Mouse (Mus musculus) midbrain, postnatal 0 days (tissue): ENCODE data around the gene Pou3f3. TPM values are rescaled to one million over a fixed set of nuclear protein-coding genes. Genes with fewer than 3 reads are reported as not detected.

Source experiments
- ATAC-seq: fragments of 200-750 bp; cut with Nextera tagmentation; 2 replicates; pipeline ENCODE4 v1.8.0; 2017; ENCODE audit warnings: moderate number of reproducible peaks, mild to moderate bottlenecking, moderate TSS enrichment, moderate library complexity; ENCODE audit not compliant: low FRiP score
- DNase-seq: peaks from one replicate; pipeline ENCODE4 v3.0.0-alpha.2; 2015; ENCODE audit warnings: low spot score
- H3K27ac ChIP-seq: fragments of 300-500 bp; sonication (generic); 2 replicates; pipeline ENCODE4 v1.5.1; 2014; ENCODE audit warnings: low read depth, mild to moderate bottlenecking, low read length, mixed read lengths
- H3K27me3 ChIP-seq: fragments of 300-500 bp; sonication (generic); 2 replicates; pipeline ENCODE4 v1.6.1; 2014; ENCODE audit warnings: low read length, control low read depth, mixed read lengths; ENCODE audit not compliant: insufficient read depth
- H3K36me3 ChIP-seq: fragments of 300-500 bp; sonication (generic); 2 replicates; pipeline ENCODE4 v1.6.1; 2014; ENCODE audit warnings: low read length, control low read depth, mixed read lengths; ENCODE audit not compliant: insufficient read depth
- H3K4me1 ChIP-seq: fragments of 300-500 bp; sonication (generic); 2 replicates; pipeline ENCODE4 v1.6.1; 2014; ENCODE audit warnings: mild to moderate bottlenecking, control low read depth, antibody characterized with exemption, low read length, mixed read lengths; ENCODE audit not compliant: insufficient read depth
- H3K4me2 ChIP-seq: fragments of 300-500 bp; sonication (generic); 2 replicates; pipeline ENCODE4 v1.6.1; 2014; ENCODE audit warnings: low read depth, mild to moderate bottlenecking, low read length, mixed read lengths; ENCODE audit not compliant: poor library complexity, severe bottlenecking
- H3K4me3 ChIP-seq: fragments of 300-500 bp; sonication (generic); 2 replicates; pipeline ENCODE4 v1.5.1; 2014; ENCODE audit warnings: low read depth, mild to moderate bottlenecking, low read length, moderate library complexity
- H3K9ac ChIP-seq: fragments of 300-500 bp; sonication (generic); replicated peaks from 2 replicates; pipeline ENCODE4 v1.6.1; 2014; ENCODE audit warnings: mild to moderate bottlenecking, low read length, moderate library complexity, mixed read lengths; ENCODE audit not compliant: poor library complexity, severe bottlenecking
- H3K9me3 ChIP-seq: fragments of 300-500 bp; sonication (generic); 2 replicates; pipeline ENCODE4 v1.6.1; 2016; ENCODE audit warnings: low read length, control low read depth
- CTCF ChIP-seq: IDR thresholded peaks from 2 replicates; pipeline ENCODE4 v1.5.1; 2016; ENCODE audit warnings: antibody characterized with exemption, mild to moderate bottlenecking
- WGBS: fragments of 180-500 bp; shearing (Covaris S2); extraction: QIAGEN DNeasy Blood & Tissue Kit; methylation state at CpG from one replicate; pipeline ENCODE4 v1.1.7; 2014; 5-methylcytosine and 5-hydroxymethylcytosine counted together
- polyA plus RNA-seq: library from polyadenylated mRNA; unstranded; fragments of >200 nt; fragmentation: Nextera tagmentation; extraction: Ambion mirVana; gene quantifications from 2 replicates; pipeline ENCODE4 v1.2.1, GENCODE M21; 2015
- total RNA-seq: library from RNA; depleted of rRNA; stranded (reverse); fragments of >200 nt; gene quantifications from 2 replicates; pipeline ENCODE4 v1.2.3, GENCODE M21; 2014

Gene Pou3f3
- total and polyA plus RNA-seq, 2 experiments from 2014 or later: 12.0 to 45.2 TPM

DNA sequence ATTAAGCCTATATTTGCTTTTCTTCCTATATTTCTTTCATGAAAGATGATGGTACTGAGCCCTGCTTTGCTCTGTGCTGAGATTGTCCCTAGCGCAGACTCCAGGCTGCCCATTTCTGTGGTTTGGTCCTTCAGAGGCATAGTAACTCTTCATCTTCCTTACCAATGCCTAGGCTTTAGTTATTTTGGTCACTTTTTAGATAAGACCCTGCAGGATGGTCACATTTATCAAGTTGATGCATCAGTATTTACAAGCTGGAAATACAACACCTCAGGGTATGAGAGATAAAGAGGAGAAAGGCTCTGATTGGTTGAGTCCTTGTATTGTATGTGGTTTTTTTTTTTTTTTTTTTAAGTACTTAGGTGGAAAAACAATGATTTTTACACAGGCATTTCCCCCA lies 5.2 kb downstream of the Pou3f3 start:
- Histone ChIP-seq H3K4me1 (peaks cover 3% of the 10 kb centered on the region; the same call in 1 of the 2 replicates), H3K9me3 (no peaks in the 10 kb centered on the region), H3K4me2 (peak overlapping the region; percentile 91), H3K27me3 (no peaks in the 10 kb centered on the region), H3K27ac (peak overlapping the region; percentile 6; the same call in 1 of the 2 replicates), H3K36me3 (peaks cover 5% of the 10 kb centered on the region; the same call in 1 of the 2 replicates), H3K4me3 (peak overlapping the region; percentile 85), H3K9ac (peak overlapping the region; percentile 48)
- WGBS: 40% methylated on average over 1 of the region's 1 CpGs
- no peak for ATAC-seq
- no peak for DNase-seq
- TF ChIP-seq CTCF: no peak

DNA sequence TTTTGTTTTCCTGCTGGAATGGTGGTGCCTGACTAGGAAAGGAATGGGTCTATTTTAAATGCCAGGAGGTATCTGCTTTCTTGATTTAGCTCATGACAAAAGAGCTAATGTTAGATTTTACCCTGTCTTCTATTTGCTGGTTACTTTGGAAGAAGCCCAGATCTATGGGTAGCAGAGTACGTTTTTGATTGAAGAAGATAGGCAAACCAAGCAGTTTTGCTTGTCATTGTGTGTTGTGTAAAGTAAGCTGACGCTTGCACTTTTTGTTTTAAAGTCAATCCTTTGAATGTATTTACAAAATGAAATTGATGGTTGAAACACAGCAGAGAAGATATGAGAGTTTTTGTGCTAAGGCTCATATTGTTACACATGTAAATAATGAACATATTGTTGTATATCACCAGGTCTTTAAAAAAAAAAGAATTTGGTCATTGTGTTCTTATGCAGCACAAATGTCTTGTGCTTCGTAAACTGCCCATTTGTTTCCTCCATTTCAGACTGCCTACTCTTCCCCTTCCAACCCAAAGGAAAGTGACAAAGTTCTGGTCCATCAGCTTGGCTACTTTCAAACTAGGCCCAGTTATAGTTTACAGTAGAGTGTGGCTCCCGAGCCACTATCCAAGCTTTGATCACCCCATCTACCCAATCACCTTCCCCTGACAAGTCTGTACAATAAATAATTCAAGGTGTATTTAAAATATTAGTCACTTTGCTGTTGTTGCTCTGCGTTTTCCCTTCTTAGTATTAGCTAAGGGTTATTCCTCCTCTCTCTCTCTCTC lies 6.5 kb downstream of the Pou3f3 start:
- peaks cover 3% of the 10 kb centered on the region; the same call in 1 of the 2 replicates for H3K4me1 ChIP-seq
- peak overlapping the region; percentile 91 for H3K4me2 ChIP-seq
- H3K9ac ChIP-seq: peak overlapping the region; percentile 48; the same call in 1 of the 2 replicates
- H3K9me3 ChIP-seq: no peaks in the 10 kb centered on the region
- H3K36me3 ChIP-seq: peaks cover 5% of the 10 kb centered on the region; the same call in 1 of the 2 replicates
- H3K4me3 ChIP-seq: peak overlapping the region; percentile 85
- H3K27me3 ChIP-seq: no peaks in the 10 kb centered on the region
- ATAC-seq: no peak
- no peak for TF ChIP-seq CTCF
- 0 out of 2 replicates have a peak overlapping the region, but pooled peaks have one; percentile 38 for H3K27ac ChIP-seq
- WGBS: 25% methylated on average over 5 of the region's 5 CpGs
- DNase-seq: no peak

DNA sequence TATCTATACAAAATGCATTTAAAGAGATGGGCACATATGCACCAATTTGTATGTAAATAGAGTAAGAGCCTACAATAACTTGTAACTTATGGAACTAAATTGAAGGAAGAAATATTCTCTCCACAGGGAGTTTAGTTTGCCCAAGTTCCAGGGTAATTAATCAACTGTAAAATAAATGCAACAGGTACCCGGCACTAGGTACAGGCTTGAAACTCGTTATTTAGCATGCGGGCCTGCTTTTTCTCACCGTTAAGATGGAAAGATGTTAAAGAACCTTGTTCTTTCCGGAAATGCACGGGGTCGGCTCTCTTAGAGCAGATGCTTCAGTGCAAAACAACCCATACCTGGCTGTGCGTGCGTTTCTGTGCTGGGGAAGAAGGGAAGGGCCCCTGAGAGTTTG lies 7.4 kb downstream of the Pou3f3 start:
- Histone ChIP-seq H3K27ac (peak overlapping the region; percentile 75), H3K9ac (peak overlapping the region; percentile 59), H3K4me2 (peak overlapping the region; percentile 62), H3K27me3 (no peaks in the 10 kb centered on the region), H3K9me3 (no peaks in the 10 kb centered on the region), H3K4me3 (peak overlapping the region; percentile 31), H3K4me1 (peaks cover 3% of the 10 kb centered on the region; the same call in 1 of the 2 replicates), H3K36me3 (peaks cover 5% of the 10 kb centered on the region; the same call in 1 of the 2 replicates)
- no peak for ATAC-seq
- 14% methylated on average over 9 of the region's 9 CpGs for WGBS
- TF ChIP-seq CTCF: no peak
- DNase-seq: no peak

DNA sequence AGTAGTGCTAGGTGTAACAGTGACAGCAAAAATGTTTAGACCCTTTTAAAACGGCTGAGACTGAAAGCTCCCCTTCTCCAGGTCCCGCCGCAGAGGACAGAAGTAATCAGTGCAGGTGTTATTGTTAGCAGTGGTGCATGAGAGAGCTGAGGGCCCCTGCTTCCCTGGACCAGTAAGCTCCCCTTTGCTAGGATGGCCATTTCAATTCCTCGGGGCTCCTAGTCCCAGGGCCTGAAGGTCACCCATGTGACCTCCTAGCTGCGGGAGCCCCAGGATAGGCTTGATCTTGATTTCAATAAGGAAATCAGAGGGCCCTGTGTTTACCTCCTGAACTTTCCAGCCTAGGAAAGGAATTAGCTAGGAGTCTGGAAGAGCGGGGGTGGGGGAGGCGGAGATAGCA lies 7.9 kb downstream of the Pou3f3 start:
- H3K27ac ChIP-seq: peak overlapping the region; percentile 75; the same call in 1 of the 2 replicates
- no peak for TF ChIP-seq CTCF
- WGBS: 13% methylated on average over 7 of the region's 7 CpGs
- ATAC-seq (no peak), DNase-seq (no peak)
- H3K4me3 ChIP-seq: peak overlapping the region; percentile 31
- no peaks in the 10 kb centered on the region for H3K9me3 ChIP-seq
- peaks cover 3% of the 10 kb centered on the region; the same call in 1 of the 2 replicates for H3K36me3 ChIP-seq
- H3K4me2 ChIP-seq: peak overlapping the region; percentile 62
- H3K9ac ChIP-seq: peak overlapping the region; percentile 59
- no peaks in the 10 kb centered on the region for H3K27me3 ChIP-seq
- H3K4me1 ChIP-seq: peaks cover 3% of the 10 kb centered on the region; the same call in 1 of the 2 replicates

DNA sequence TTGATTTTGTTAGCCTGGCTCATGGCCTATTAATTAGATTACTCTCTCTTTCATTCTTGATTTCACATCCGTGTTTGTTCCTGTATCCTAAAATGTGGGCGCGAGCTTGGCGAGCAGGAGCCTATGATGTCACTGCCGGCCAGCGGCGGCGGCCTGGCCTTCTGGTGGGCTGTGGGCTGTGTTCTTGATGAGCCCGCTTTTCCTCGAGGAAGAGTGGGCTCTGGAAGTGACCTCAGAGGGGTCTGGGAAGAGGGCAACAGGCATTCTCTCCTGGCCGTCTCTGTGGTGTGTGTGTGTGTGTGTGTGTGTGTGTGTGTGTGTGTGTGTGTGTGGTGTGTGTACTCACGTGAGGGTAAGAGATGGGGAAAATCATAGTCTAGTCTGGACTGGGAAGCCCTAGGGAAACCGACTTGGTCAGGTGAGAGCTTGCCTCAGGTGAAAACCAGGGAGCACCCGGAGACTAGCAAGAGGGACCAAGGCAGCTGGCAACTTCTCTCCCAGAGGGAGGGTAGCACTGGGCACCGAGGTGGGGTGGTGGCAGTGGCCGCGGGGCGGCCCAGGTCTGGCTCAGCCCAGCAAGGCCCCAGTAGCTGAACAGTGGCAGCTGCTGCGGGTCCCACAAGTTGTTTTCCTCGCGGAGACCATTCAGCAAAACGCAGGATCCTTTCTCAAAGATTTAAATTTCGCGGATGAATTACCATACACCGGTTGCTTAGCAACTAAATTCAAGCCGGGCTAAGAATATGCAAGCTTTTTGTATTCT lies 8.5 kb downstream of the Pou3f3 start:
- Histone ChIP-seq H3K27me3 (no peaks in the 10 kb centered on the region), H3K4me2 (peak overlapping the region; percentile 62), H3K9me3 (no peaks in the 10 kb centered on the region), H3K4me1 (peaks cover 5% of the 10 kb centered on the region; the same call in 1 of the 2 replicates), H3K4me3 (peak overlapping the region; percentile 31), H3K27ac (peak overlapping the region; percentile 75), H3K36me3 (no peaks in the 10 kb centered on the region), H3K9ac (peak overlapping the region; percentile 59)
- no peak for TF ChIP-seq CTCF
- peak; percentile 70 for ATAC-seq
- DNase-seq: peak; percentile 82
- 9% methylated on average over 26 of the region's 26 CpGs for WGBS
